Mouse (Mus musculus): ENCODE measurements around the gene Pptc7.

GRCm38 (mm10) chr5:122287026-122287425 is 2.9 kb downstream of the Pptc7 start:
- TF ChIP-seq POLR2A (IDR thresholded peaks at IDR 0.05; ENCODE audit: insufficient read depth, low read length) (no peak), CTCF (IDR thresholded peaks at IDR 0.05; ENCODE audit: low read depth, low read length) (no peak), EP300 (IDR thresholded peaks at IDR 0.05; ENCODE audit: insufficient read depth, low read depth, low read length) (no peak)

All from ES-Bruce4 (cell line).